Mouse (Mus musculus) embryonic stem cell, embryonic (primary cell): ENCODE measurements around the gene Prl2c1.
"Not testable (repeated sequence)": the region's sequence is repeated elsewhere in the genome, so short reads cannot be mapped to it uniquely, and the experiment has no call there.

Source experiments
- CTCF ChIA-PET, 4 experiments: fragments of 300-600 bp in 2 of 4; fragments of 350-600 bp in 2 of 4; sonication (Branson Sonifier 250); formaldehyde crosslinking; loops; one replicate each; lab custom pipeline; 2022; ENCODE audit warnings: inconsistent platforms in 2 of 4; lab: Charles Lee
- POLR2A ChIA-PET, 4 experiments: fragments of 300-600 bp in 2 of 4; fragments of 350-600 bp in 2 of 4; sonication (Branson Sonifier 250); formaldehyde crosslinking; loops; one replicate each; lab custom pipeline; 2022; ENCODE audit warnings: antibody characterized with exemption in 4 of 4, inconsistent platforms in 1 of 4; lab: Charles Lee

The Prl2c1 gene

DNA sequence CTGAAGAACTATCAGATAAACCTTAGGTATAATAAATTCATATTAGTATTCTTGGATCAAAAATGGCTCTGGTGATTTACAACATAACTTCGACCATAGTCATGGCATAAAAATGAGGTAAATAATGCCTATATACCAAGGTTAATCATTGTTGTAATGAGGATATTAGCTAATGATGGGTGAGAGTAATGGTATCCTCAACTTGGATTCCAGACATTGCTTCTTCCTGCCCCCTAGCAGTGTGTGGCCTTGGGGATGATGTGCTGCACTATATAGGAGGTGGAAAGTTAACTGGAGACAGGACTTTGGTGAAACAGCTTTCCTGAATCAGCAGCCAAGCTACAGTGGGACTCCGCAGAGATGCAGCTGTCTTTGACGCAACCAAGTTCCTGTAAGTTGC, at the start of gene Prl2c1:
Gene Prl2c1, plus strand, starts transcription at position 301 of the 400 bp plus-strand sequence.
- ChIA-PET CTCF (no interaction called here), POLR2A (no interaction called here)

DNA sequence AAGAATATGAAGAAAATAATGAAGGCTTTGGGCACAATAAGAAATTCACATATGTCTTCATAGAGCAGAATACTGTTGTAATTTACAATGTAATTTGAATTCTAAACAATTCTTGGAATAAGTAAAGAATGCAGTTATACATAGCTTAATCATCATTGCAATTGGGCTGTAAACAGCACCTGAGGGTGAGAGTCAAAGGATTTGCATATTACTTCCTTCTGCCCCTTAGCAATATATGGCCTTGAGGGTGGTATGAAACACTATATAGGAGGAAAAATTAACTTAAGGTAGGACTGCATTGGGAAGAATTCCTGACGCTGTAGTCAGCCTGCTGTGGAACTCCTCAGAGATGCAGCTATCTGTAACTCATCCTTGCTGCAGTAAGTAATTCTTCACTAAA, 47.8 kb upstream of the Prl2c1 start, which contains the start of gene Prl2a1:
Gene Prl2a1, plus strand, starts transcription at position 301 of the 400 bp plus-strand sequence.
- CTCF ChIA-PET = no interaction called here
- POLR2A ChIA-PET = no interaction called here

DNA sequence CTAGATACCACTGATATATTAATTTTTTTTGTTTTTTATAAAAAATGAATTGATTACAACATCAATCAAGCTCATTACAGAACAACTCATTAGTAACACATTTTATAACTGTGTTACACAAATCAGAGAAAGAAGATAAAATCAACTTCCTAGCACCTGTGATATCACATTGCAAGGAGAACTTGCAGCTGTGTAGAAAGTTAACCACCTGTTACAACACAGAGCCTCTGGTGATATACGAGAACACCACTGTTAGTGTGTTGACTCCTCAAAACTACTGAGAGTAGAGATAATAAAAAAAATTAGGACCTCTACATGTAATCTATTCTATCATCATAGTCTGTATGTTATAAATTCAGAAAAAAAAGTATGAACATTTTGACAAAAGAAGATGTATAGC, 46.4 kb upstream of the Prl2c1 start:
- ChIA-PET CTCF (no interaction called here), POLR2A (no interaction called here)

DNA sequence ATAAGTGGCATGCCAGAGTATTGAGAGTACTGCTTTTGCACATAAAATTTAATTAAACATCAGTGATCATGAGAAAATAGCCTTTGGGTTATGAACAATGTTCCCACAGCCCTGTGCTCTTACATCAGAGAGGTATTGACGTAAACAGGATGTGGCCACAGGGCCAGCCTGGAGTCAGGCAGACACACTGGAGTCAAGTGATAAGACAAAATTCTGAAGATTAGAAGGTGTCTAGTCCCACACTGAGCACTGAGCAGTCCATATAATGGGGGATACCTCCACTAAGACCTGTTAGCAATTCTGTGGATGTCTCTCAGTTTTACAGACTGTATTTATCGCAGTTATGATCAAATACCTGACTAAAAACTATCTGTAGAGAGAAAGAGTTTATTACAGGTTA, 55.1 kb downstream of the Prl2c1 start:
- POLR2A ChIA-PET, CTCF ChIA-PET: not testable (repeated sequence)
